Mouse (Mus musculus) T-helper 2 cell (primary cell): ENCODE data around the gene Tnfaip8l3.

ENCODE experiments used
- in situ Hi-C: fragments of 300-600 bp; cut with MboI, MseI; formaldehyde crosslinking; loops from one replicate; pipeline ENCODE4 v1.15.1; 2025; ENCODE audit warnings: high pct_unique_total_duplicates

Gene Tnfaip8l3

GRCm38 (mm10) chr9:53992567-53992966, 75.6 kb downstream of the Tnfaip8l3 start:
- in situ Hi-C loops, result loop anchor here (5.0 to 25.0 kb wide), 2 partner anchors 345 to 645 kb away; no protein-coding TSS in a partner anchor

- in situ Hi-C loops, result loop anchor here (5.0 to 25.0 kb wide), 2 partner anchors 346 to 646 kb away; no protein-coding TSS in a partner anchor
These were observed 77.3 kb downstream of the Tnfaip8l3 start for GRCm38 (mm10) chr9:53990921-53991320.

DNA sequence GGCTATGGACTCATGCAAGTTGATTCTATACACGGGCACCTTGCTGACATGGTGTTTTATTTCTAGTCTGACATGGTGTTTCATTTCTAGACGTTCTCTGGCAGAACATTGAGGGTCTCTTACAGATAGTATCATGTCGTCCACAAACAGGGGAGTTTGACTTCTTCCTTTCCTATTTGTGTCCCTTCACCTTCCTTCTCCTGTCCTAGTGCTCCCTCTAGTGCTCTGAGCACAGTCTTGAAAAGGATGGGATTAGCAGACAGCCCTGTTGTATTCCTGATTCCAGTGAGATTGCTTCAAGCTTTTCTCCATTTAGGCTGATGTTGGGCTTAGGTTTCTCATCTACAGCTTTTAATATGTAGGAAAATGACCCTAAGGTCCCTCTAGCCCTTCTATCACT, 81.2 kb downstream of the Tnfaip8l3 start:
- in situ Hi-C loops, result loop anchor here (5.0 to 25.0 kb wide), 2 partner anchors 160 to 650 kb away; no protein-coding TSS in a partner anchor

DNA sequence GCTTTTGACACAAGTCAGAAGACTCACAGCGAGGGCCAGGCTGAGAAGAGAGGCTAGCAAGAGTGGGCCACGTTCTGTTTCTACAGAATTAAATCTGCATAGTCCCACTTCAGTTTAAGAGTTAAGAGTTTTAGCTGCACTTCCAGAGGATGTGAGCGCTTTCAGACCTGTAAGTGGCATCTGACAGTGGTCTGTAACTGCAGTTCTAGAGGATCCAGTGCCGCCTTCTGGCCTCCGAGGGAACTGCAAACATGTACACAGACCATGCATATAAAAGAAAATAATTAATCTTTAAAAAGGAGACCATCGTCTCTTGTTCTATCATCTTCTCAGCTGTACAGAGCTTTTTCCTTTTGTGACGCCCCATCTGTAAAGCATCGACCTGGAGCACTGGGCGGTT, 83.3 kb downstream of the Tnfaip8l3 start:
- in situ Hi-C loops, result loop anchor here (5.0 to 25.0 kb wide), 2 partner anchors 158 to 652 kb away; no protein-coding TSS in a partner anchor

DNA sequence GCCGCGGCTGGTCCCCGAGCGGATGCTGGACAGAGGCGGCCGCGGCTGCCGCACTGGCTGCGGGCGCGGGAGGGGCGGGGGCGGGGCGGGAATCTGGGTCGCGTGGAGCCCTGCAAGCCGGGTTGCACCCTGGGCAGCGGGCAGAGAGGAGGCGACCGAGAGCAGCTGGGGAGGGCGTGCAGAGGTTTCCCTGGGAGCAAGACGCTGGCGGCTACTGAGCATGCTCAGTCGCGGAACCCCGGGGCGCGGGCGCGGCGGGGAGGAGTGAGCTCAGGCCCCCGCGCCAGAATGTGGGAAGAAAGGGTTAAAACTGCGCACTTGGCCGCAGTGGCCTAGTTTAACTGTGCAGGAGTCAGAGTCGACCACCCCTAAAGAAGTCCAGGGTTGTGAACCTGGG, 93.1 kb downstream of the Tnfaip8l3 start, which contains the start of gene Elmod1:
Gene Elmod1, minus strand, starts transcription at position 180 of the 397 bp plus-strand sequence.
- in situ Hi-C loops, result loop anchor here (25.0 kb wide), 1 partner anchor 662 kb away; no protein-coding TSS in a partner anchor

DNA sequence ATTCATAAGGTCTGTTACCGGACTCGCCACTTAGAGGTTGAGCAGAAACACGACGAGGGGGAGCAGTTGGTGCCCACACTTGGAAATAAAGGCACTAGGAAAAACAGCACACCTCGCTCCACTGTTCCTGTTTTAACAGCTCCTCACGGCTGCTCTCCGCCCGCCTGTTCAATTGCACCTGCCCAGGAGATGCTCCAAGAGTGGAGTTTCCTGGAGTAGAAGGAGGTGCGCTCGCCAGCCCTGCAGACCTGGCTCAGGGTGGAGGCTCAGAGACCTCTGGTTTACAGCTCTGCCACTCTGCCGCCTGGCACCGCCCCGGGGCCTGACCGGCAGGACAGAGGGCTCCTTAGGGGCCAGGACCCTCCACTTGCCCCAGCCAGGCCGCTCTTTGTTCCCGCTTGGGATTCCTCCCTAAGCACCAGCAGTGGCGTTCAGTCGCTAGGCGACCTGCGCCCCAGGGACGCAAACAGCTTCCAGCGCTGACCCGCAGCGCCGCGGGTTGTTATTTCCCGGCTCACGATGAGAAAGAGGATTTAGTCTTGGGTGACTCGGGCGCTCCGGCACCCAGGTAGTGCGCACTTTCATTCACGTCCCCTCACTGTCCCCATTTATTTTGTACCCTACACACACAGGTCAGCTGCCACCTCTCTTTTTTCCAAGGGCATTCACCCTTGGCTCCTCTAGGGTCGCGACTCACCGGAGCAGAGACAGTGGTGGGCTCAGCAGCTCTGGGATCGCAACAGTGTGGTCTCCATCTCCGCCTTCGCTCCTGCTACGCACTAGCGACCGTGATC, 93.7 kb downstream of the Tnfaip8l3 start:
- in situ Hi-C loops, result loop anchor here (25.0 kb wide), 1 partner anchor 663 kb away; no protein-coding TSS in a partner anchor

- in situ Hi-C loops, result no loop called here
These were observed 94.3 kb downstream of the Tnfaip8l3 start for GRCm38 (mm10) chr9:53973929-53974327.
